Mouse (Mus musculus): ENCODE measurements at regions not wholly inside any gene's neighbourhood (a gene's known extent, or its start where the extent isn't known, plus 50 kb on each side); places are given as distances from the start of the nearest gene placed in this dataset.
A peak's percentile ranks its signal among the peaks of the same experiment; 100 is the strongest.

- Histone ChIP-seq H3K4me3 (ENCODE audit: low read length) (no peak overlapping the region), H3K9me3 (ENCODE audit: control insufficient read depth, low read length) (no peaks in the 10 kb centered on the region), H3K27me3 (ENCODE audit: control insufficient read depth, insufficient read depth, low read length) (no peaks in the 10 kb centered on the region), H3K36me3 (ENCODE audit: control insufficient read depth, insufficient read depth, low read length) (no peaks in the 10 kb centered on the region), H3K4me1 (ENCODE audit: control insufficient read depth, insufficient read depth, low read length) (no peaks in the 10 kb centered on the region), H3K9ac (ENCODE audit: low read depth, low read length) (no peak overlapping the region), H3K4me2 (replicated peaks; ENCODE audit: low read depth, low read length) (no peak overlapping the region), H3K27ac (ENCODE audit: low read depth, low read length) (no peak overlapping the region)
- no peak for ATAC-seq (ENCODE audit: low FRiP score, low TSS enrichment)
- WGBS: 79% methylated on average over 2 of the region's 2 CpGs
Measured at GRCm38 (mm10) chr5:73851501-73851900, 200.3 kb downstream of the Spata18 start.

GRCm38 (mm10) chr5:73854025-73854773, 203.0 kb downstream of the Spata18 start:
- Histone ChIP-seq H3K27ac (ENCODE audit: low read depth, low read length) (peak overlapping the region; percentile 27; the same call in 1 of the 2 replicates), H3K36me3 (ENCODE audit: control insufficient read depth, insufficient read depth, low read length) (no peaks in the 10 kb centered on the region), H3K4me2 (replicated peaks; ENCODE audit: low read depth, low read length) (no peak overlapping the region), H3K27me3 (ENCODE audit: control insufficient read depth, insufficient read depth, low read length) (no peaks in the 10 kb centered on the region), H3K4me1 (ENCODE audit: control insufficient read depth, insufficient read depth, low read length) (no peaks in the 10 kb centered on the region), H3K9ac (ENCODE audit: low read depth, low read length) (no peak overlapping the region), H3K9me3 (ENCODE audit: control insufficient read depth, low read length) (no peaks in the 10 kb centered on the region), H3K4me3 (ENCODE audit: low read length) (no peak overlapping the region)
- WGBS: 45% methylated on average over 22 of the region's 22 CpGs
- ATAC-seq (ENCODE audit: low FRiP score, low TSS enrichment): peak; percentile 89; the same call in 1 of the 2 replicates

DNA sequence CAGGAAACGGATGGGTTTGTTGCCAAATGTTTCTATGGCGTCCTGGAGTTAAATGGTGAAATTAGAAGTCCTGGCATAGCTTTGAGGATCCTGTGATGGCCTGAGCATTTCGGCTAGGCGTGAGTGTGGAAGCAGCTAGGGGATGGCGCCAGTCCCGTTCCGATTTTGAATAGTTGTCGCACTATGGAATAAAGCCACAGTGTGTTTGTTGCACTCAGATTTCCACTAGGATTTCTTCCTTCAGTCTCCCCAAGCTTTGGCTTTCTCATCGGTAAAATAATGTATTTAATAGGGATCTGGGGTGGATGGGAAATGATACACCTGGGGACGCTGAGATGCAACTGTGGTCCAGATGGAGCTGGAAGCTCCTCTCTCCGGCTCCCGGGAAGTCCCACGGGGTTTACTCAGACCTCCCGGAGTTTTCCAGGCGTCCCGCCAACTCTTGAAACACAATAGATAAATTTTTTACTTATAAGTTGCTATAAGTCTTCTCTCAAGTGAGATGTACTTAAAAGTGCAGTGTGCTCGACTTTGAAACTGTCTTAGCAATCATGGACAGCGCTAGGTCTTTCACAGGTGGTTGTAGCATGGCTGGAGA, 203.7 kb downstream of the Spata18 start:
- ATAC-seq (ENCODE audit: low FRiP score, low TSS enrichment): no peak
- WGBS: 75% methylated on average over 18 of the region's 18 CpGs
- peak overlapping the region; percentile 8; the same call in 1 of the 2 replicates for H3K27ac ChIP-seq (ENCODE audit: low read depth, low read length)
- H3K27me3 ChIP-seq (ENCODE audit: control insufficient read depth, insufficient read depth, low read length): no peaks in the 10 kb centered on the region
- H3K4me1 ChIP-seq (ENCODE audit: control insufficient read depth, insufficient read depth, low read length): no peaks in the 10 kb centered on the region
- H3K4me2 ChIP-seq (replicated peaks; ENCODE audit: low read depth, low read length): no peak overlapping the region
- H3K9me3 ChIP-seq (ENCODE audit: control insufficient read depth, low read length): no peaks in the 10 kb centered on the region
- H3K9ac ChIP-seq (ENCODE audit: low read depth, low read length): no peak overlapping the region
- H3K4me3 ChIP-seq (ENCODE audit: low read length): no peak overlapping the region
- H3K36me3 ChIP-seq (ENCODE audit: control insufficient read depth, insufficient read depth, low read length): no peaks in the 10 kb centered on the region

DNA sequence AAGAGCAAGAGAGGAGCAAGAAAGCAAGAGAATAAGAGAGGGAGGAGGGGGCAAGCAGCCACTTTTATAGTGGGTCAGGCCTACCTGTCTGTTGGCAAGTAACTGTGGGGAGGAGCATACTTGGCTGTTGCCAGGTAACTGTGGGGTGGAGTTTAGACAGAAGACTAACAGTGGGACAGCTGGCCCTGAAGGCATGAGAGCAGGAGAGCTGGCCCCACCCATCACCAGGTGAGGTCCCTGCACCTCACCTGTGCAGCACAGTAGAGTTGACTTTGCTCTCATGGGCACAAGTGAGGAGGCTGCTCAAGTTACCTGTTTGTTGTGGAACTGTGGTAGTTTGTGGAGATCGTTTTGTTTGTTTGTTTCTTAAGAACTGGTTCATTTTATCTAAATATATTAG, 208.1 kb downstream of the Spata18 start:
- Histone ChIP-seq H3K36me3 (ENCODE audit: control insufficient read depth, insufficient read depth, low read length) (no peaks in the 10 kb centered on the region), H3K9ac (ENCODE audit: low read depth, low read length) (no peak overlapping the region), H3K9me3 (ENCODE audit: control insufficient read depth, low read length) (no peaks in the 10 kb centered on the region), H3K4me2 (replicated peaks; ENCODE audit: low read depth, low read length) (no peak overlapping the region), H3K27ac (ENCODE audit: low read depth, low read length) (no peak overlapping the region), H3K4me3 (ENCODE audit: low read length) (no peak overlapping the region), H3K27me3 (ENCODE audit: control insufficient read depth, insufficient read depth, low read length) (no peaks in the 10 kb centered on the region), H3K4me1 (ENCODE audit: control insufficient read depth, insufficient read depth, low read length) (no peaks in the 10 kb centered on the region)
- 96% methylated on average over 1 of the region's 1 CpGs for WGBS
- ATAC-seq (ENCODE audit: low FRiP score, low TSS enrichment): no peak

GRCm38 (mm10) chr5:73864138-73864761, 204.0 kb downstream of the Usp46 start:
- no peaks in the 10 kb centered on the region for H3K9me3 ChIP-seq (ENCODE audit: control insufficient read depth, low read length)
- H3K9ac ChIP-seq (ENCODE audit: low read depth, low read length): no peak overlapping the region
- H3K4me1 ChIP-seq (ENCODE audit: control insufficient read depth, insufficient read depth, low read length): no peaks in the 10 kb centered on the region
- H3K4me3 ChIP-seq (ENCODE audit: low read length): no peak overlapping the region
- H3K36me3 ChIP-seq (ENCODE audit: control insufficient read depth, insufficient read depth, low read length): no peaks in the 10 kb centered on the region
- H3K27me3 ChIP-seq (ENCODE audit: control insufficient read depth, insufficient read depth, low read length): no peaks in the 10 kb centered on the region
- no peak overlapping the region for H3K4me2 ChIP-seq (replicated peaks; ENCODE audit: low read depth, low read length)
- H3K27ac ChIP-seq (ENCODE audit: low read depth, low read length): no peak overlapping the region
- 78% methylated on average over 9 of the region's 9 CpGs for WGBS
- no peak for ATAC-seq (ENCODE audit: low FRiP score, low TSS enrichment)

GRCm38 (mm10) chr5:73872641-73873421, 195.4 kb downstream of the Usp46 start:
- no peaks in the 10 kb centered on the region for H3K36me3 ChIP-seq (ENCODE audit: control insufficient read depth, insufficient read depth, low read length)
- no peak overlapping the region for H3K4me2 ChIP-seq (replicated peaks; ENCODE audit: low read depth, low read length)
- no peaks in the 10 kb centered on the region for H3K9me3 ChIP-seq (ENCODE audit: control insufficient read depth, low read length)
- no peaks in the 10 kb centered on the region for H3K4me1 ChIP-seq (ENCODE audit: control insufficient read depth, insufficient read depth, low read length)
- H3K9ac ChIP-seq (ENCODE audit: low read depth, low read length): no peak overlapping the region
- no peak overlapping the region for H3K4me3 ChIP-seq (ENCODE audit: low read length)
- no peaks in the 10 kb centered on the region for H3K27me3 ChIP-seq (ENCODE audit: control insufficient read depth, insufficient read depth, low read length)
- no peak for ATAC-seq (ENCODE audit: low FRiP score, low TSS enrichment)
- 64% methylated on average over 9 of the region's 9 CpGs for WGBS
- no peak overlapping the region for H3K27ac ChIP-seq (ENCODE audit: low read depth, low read length)

DNA sequence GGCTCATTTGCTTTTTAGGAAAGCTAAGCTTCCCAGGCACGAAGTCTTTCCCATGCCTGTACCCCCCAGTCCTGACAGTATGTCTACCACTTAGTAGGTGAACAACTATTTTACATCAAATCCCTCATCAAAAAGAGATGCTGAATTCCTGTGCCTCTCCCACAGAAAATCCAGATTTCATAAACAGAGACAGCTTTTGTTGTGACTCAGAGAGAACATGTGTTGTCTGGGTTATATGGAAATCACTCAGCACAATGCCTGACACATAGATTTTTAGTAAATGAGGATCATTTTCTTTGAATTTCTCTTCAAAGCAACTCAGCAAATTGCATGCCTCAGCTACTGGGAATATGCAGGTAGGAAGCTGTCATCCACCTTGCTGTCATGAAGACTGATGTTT, 193.5 kb downstream of the Usp46 start:
- Histone ChIP-seq H3K4me1 (ENCODE audit: control insufficient read depth, insufficient read depth, low read length) (no peaks in the 10 kb centered on the region), H3K9ac (ENCODE audit: low read depth, low read length) (no peak overlapping the region), H3K4me2 (replicated peaks; ENCODE audit: low read depth, low read length) (no peak overlapping the region), H3K4me3 (ENCODE audit: low read length) (no peak overlapping the region), H3K27ac (ENCODE audit: low read depth, low read length) (no peak overlapping the region), H3K27me3 (ENCODE audit: control insufficient read depth, insufficient read depth, low read length) (no peaks in the 10 kb centered on the region), H3K36me3 (ENCODE audit: control insufficient read depth, insufficient read depth, low read length) (no peaks in the 10 kb centered on the region), H3K9me3 (ENCODE audit: control insufficient read depth, low read length) (no peaks in the 10 kb centered on the region)
- 97% methylated on average over 1 of the region's 1 CpGs for WGBS
- ATAC-seq (ENCODE audit: low FRiP score, low TSS enrichment): no peak

DNA sequence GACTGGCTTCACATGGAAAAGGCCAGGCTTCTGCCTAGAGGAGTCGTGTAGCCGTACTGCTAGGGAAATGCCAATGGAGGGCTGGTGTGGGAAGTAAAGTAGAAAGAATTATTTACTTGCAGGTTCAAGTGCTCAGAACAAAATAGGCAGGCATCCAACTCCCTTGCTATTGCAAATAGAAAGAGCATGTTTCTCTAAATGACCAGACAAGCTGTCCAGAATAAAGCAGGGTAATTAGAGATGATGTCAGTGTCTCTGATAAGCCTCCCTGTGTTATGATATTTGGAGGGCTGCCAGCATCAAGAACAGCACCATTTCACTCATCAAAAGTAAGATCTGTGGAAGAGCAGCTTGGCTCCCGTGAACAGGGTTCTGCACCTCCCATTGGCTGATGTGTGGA, 192.4 kb downstream of the Usp46 start:
- Histone ChIP-seq H3K36me3 (ENCODE audit: control insufficient read depth, insufficient read depth, low read length) (no peaks in the 10 kb centered on the region), H3K27me3 (ENCODE audit: control insufficient read depth, insufficient read depth, low read length) (no peaks in the 10 kb centered on the region), H3K27ac (ENCODE audit: low read depth, low read length) (no peak overlapping the region), H3K4me3 (ENCODE audit: low read length) (no peak overlapping the region), H3K4me2 (replicated peaks; ENCODE audit: low read depth, low read length) (no peak overlapping the region), H3K9ac (ENCODE audit: low read depth, low read length) (no peak overlapping the region), H3K4me1 (ENCODE audit: control insufficient read depth, insufficient read depth, low read length) (no peaks in the 10 kb centered on the region), H3K9me3 (ENCODE audit: control insufficient read depth, low read length) (no peaks in the 10 kb centered on the region)
- WGBS: 61% methylated on average over 3 of the region's 3 CpGs
- 0 out of 2 replicates have a peak, but pooled peaks have one; percentile 12 for ATAC-seq (ENCODE audit: low FRiP score, low TSS enrichment)

Measured in kidney, embryonic 14.5 days (tissue).